Mouse (Mus musculus): Measurements from ENCODE around the gene Olfr117.
"Not testable (repeated sequence)": the region's sequence is repeated elsewhere in the genome, so short reads cannot be mapped to it uniquely, and the experiment has no call there.

Olfr117 gene

GRCm38 (mm10) chr17:37663682-37664081 lies at the start of gene Olfr117:
Gene Olfr117 (minus strand): TSS chr17:37663782.
- DNase-seq: no peak

- not testable (repeated sequence) for DNase-seq
Observed at GRCm38 (mm10) chr17:37696264-37696663, 32.7 kb upstream of the Olfr117 start, which contains the start of gene Olfr119. Gene Olfr119 (plus strand): TSS chr17:37696564.

GRCm38 (mm10) chr17:37666688-37667087 lies 3.1 kb upstream of the Olfr117 start, which contains the start of gene Olfr118:
Gene Olfr118 (plus strand): TSS chr17:37666988.
- DNase-seq: no peak

- no peak for DNase-seq
Observed at GRCm38 (mm10) chr17:37627009-37627408, 36.6 kb downstream of the Olfr117 start, which contains the start of the genes Olfr115 and Olfr116. Gene Olfr115 (minus strand): TSS chr17:37627109. Gene Olfr116 (minus strand): TSS chr17:37627199.
